Mouse (Mus musculus) forebrain, embryonic 10.5 days (tissue): ENCODE measurements around the gene Pitx1. TPM values are rescaled to one million over a fixed set of nuclear protein-coding genes. Genes with fewer than 3 reads are reported as not detected.

Experiments
- DNase-seq: peaks from one replicate; pipeline ENCODE4 v3.0.0-alpha.2; 2017; ENCODE audit warnings: low spot score; ENCODE audit errors: extremely low spot score
- H3K27ac ChIP-seq: fragments of 300-500 bp; sonication (generic); 2 replicates; pipeline ENCODE4 v1.5.1; 2016; ENCODE audit warnings: mild to moderate bottlenecking
- H3K27me3 ChIP-seq: fragments of 300-500 bp; sonication (generic); 2 replicates; pipeline ENCODE4 v1.6.1; 2016; ENCODE audit warnings: mild to moderate bottlenecking; ENCODE audit not compliant: poor library complexity, severe bottlenecking
- H3K36me3 ChIP-seq: fragments of 300-500 bp; sonication (generic); replicated peaks from 2 replicates; pipeline ENCODE4 v1.6.1; 2016; ENCODE audit warnings: mild to moderate bottlenecking, moderate library complexity
- H3K4me1 ChIP-seq: fragments of 300-500 bp; sonication (generic); 2 replicates; pipeline ENCODE4 v1.6.1; 2016
- H3K4me3 ChIP-seq: fragments of 300-500 bp; sonication (generic); 2 replicates; pipeline ENCODE4 v1.5.1; 2016; ENCODE audit warnings: mild to moderate bottlenecking, moderate library complexity
- H3K9me3 ChIP-seq: fragments of 300-500 bp; sonication (generic); 2 replicates; pipeline ENCODE4 v1.6.1; 2016; ENCODE audit warnings: mild to moderate bottlenecking, moderate library complexity
- WGBS: fragments of 180-500 bp; shearing (Covaris S2); methylation state at CpG from one replicate; pipeline ENCODE4 v1.1.7; 2016; 5-methylcytosine and 5-hydroxymethylcytosine counted together
- polyA plus RNA-seq: library from polyadenylated mRNA; unstranded; fragments of >200 nt; fragmentation: Nextera tagmentation; extraction: Ambion mirVana; gene quantifications from 2 replicates; pipeline ENCODE4 v1.2.1, GENCODE M21; 2016

Gene Pitx1
- polyA plus RNA-seq, 1 experiment from 2014 or later: 3.2 TPM

DNA sequence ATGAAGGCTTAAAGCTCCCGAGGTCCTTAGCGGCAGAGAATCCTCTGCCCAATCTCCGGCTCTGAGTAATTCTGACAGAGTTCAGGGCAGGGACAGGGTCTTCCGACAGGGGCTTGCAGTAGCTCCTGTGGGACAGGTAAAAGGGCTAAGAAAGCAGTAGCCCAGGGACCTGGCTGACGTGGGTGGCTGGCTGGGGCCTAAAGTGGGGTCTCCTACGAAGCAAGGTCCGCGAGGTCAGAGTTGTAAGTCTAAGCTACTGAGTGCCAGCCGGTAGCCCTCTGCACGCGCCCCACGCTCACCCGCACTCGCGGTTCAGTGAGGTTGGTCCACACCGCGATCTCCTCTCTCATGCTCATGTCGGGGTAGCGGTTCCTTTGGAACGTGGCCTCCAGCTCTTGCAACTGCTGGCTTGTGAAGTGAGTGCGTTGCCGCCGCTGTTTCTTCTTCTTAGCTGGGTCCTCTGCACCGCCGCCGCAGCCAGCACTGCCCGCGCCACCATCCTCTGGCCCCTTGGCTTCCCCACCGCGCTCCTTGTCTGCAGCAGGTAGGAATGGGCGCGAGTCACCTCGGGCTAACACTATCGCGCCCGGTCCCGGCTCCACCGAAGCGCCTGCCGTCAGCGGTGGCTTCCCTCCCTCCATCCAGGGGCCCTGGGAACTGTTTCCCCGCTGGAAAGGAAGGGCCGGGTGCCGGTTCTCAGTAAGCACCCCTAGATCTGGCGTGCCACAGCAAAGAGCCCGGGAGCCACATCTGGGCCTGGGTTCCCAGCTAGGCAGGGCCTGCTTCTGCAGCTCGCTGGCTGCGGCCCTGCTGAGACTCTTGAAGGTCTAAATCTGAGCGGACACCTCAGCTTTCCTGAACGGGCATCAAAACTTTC lies 7.6 kb downstream of the Pitx1 start:
- under 1% methylated on average over 50 of the region's 50 CpGs for WGBS
- H3K27me3 ChIP-seq: peaks cover 100% of the 10 kb centered on the region
- H3K4me3 ChIP-seq: peak overlapping the region; percentile 33
- no peaks in the 10 kb centered on the region for H3K9me3 ChIP-seq
- H3K4me1 ChIP-seq: peaks cover 52% of the 10 kb centered on the region
- no peak overlapping the region for H3K27ac ChIP-seq
- DNase-seq: peak; percentile 64
- no peaks in the 10 kb centered on the region for H3K36me3 ChIP-seq

DNA sequence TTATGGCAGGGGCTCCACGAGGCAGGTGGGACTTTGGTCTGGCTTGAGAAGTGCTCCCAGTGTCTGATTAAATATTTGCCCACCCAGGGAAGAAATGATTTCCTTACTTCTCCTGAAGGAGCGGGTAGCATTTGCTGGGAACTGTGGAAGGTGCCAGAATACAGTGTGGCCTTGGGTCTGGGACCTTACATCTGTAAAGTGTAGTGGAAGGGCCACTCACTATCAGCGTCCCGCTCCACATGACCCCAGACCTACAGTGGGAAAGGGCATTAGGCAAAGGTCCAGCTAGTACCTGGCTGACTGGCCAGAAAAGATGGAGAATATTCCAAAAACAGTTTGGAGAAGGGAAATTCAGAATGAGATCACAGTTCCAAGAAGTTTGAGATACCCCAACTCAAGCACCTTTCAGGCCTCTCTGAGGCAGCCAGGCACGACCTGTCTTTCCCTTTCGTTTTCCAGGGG lies 8.3 kb downstream of the Pitx1 start:
- Histone ChIP-seq H3K36me3 (no peaks in the 10 kb centered on the region), H3K27ac (no peak overlapping the region), H3K4me3 (peak overlapping the region; percentile 33; the same call in 1 of the 2 replicates), H3K4me1 (peaks cover 52% of the 10 kb centered on the region), H3K27me3 (peaks cover 100% of the 10 kb centered on the region), H3K9me3 (no peaks in the 10 kb centered on the region)
- DNase-seq: peak; percentile 55
- 0% methylated on average over 6 of the region's 6 CpGs for WGBS

DNA sequence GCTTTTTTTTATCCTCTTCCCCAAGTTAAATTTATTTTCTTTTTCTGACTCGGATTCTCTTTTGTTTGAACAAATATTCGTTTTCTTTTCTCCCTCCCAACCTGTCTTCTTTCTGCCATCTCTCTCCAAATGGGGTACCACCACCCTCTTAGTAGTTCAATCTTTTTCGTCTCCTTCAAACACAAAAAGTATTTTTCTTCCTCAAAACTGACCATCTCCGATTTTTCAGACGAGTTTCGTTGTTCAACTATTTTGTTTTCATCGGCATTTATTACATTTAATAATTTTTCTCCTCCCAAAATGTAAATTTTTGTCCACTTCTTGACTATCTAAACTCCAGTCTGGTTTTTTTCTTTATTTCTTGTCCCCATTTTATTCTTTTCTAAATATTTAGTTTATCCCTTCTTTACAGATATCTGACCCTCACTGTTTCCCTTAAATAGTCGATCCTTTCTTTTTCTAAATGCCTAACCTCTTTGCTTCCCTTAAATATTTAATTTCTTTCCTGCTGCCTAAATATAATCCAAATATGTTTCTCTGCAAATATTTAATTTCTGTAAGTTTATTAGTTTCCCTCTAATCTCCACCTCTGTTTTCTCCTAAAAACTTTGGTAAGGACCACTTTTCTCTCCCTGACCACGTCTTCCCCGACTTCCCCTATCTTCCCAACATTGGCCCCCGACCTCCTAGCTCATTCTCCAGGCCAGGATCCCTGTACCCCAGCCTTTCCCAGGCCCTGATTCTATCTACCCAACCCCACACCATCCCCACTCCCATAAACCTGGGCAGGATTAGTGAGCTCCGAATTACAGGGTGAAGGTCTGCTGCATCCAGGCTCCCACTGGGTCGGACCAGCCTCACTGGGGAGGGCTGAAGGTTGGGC lies 9.0 kb downstream of the Pitx1 start:
- Histone ChIP-seq H3K9me3 (no peaks in the 10 kb centered on the region), H3K27ac (no peak overlapping the region), H3K27me3 (peaks cover 100% of the 10 kb centered on the region), H3K4me1 (peaks cover 47% of the 10 kb centered on the region), H3K36me3 (no peaks in the 10 kb centered on the region), H3K4me3 (no peak overlapping the region)
- no peak for DNase-seq
- 4% methylated on average over 13 of the region's 13 CpGs for WGBS

DNA sequence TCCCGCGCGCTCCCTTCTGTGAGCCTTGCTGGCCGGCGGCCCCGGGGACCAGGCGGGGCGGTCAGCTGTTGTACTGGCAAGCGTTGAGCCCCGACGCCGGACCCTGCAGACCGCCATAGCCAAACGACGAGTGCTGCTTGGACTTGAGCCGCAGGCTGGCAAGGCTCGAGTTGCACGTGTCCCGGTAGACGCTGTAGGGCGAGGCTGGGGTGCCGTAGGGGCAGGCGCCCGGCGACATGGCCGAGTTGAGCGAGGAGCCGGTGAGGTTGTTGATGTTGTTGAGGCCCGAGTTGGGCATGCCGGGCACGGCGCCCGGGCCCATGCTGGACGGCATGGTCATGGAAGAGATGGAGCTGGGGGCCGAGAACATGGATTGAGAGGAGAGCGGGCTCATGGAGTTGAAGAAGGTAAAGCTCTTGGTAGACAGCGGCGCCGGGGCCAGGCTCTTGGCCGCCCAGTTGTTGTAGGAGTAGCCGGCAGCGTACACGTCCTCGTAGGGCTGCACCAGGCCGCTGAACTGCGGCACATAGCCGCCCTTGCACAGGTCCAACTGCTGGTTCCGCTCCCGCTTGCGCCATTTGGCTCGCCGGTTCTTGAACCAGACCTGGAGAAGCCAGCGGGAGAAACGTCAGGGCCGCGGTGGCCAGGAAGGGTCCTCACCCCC lies 9.9 kb downstream of the Pitx1 start:
- WGBS: under 1% methylated on average over 56 of the region's 56 CpGs
- H3K4me1 ChIP-seq: peaks cover 38% of the 10 kb centered on the region
- H3K27ac ChIP-seq: no peak overlapping the region

DNA sequence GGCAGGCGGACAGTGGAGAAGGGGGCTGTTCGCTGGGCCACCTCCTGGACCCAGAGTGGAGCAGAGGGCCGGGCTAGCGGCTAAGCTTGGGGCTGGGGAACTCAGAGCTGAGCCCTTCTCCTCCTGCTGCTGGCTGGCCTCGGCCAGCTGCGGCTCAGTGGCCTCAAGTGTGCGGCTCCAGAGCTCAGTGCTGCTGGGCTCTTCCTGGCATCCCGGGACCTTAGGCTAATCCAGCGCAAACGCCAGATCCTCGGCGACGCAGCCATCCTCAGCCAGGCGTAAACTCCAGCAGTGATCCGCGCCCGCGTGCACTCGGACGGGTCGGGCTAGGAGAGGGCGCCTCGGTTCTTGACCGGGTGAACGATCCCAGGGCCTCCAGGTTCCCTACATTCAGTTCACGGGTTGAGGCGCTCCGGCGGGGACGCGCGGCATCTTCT lies 10.7 kb downstream of the Pitx1 start:
- Histone ChIP-seq H3K27ac (no peak overlapping the region), H3K9me3 (no peaks in the 10 kb centered on the region), H3K36me3 (no peaks in the 10 kb centered on the region), H3K4me1 (peaks cover 29% of the 10 kb centered on the region), H3K27me3 (peaks cover 100% of the 10 kb centered on the region), H3K4me3 (peak overlapping the region; percentile 23)
- WGBS: 2% methylated on average over 32 of the region's 32 CpGs
- DNase-seq: peak; percentile 57

More for the DNA sequence above, 9.9 kb downstream of the Pitx1 start:
- H3K36me3 ChIP-seq: no peaks in the 10 kb centered on the region
- no peaks in the 10 kb centered on the region for H3K9me3 ChIP-seq
- peaks cover 100% of the 10 kb centered on the region for H3K27me3 ChIP-seq
- peak; percentile 58 for DNase-seq
- H3K4me3 ChIP-seq: no peak overlapping the region; the same call in 1 of the 2 replicates

DNA sequence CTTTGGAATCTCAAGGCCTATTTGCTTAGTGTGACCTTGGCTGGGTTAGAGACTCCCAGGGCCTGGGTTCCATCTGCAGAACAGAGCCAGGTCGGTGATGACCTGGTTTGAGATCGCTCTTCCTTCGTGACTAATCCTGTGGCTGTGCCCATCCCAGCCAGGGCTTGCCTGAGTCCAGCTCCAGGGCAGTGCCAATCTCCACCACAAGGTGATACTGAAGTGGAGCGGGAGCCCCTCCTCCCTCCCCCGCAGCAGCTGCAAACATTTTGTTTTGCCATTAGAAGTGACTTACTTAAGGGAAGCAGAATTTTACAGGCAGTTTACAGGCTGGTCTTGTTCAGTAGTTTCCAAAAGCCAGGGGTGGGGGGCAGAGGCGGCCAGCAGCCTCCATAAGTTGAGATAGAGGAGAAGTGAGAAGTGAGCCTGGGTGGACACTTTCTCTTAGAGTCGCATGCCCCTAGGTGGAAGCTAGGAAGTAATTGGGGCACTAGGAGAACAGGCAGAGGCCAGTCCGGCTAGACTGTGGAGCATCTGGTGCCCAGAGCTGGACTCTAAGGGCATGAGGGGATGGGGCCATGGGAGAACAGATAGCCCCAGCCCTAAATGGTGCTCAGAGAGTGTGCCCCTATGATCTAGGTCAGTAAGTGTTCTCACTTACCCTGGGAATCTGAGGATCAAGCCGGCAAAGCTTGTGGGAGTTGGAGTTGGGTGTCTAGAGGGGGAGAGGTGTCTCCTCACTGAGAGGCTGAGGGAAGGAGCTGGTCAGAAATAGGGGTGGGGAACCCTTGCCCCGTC lies 11.6 kb downstream of the Pitx1 start:
- H3K4me3 ChIP-seq: no peak overlapping the region

DNA sequence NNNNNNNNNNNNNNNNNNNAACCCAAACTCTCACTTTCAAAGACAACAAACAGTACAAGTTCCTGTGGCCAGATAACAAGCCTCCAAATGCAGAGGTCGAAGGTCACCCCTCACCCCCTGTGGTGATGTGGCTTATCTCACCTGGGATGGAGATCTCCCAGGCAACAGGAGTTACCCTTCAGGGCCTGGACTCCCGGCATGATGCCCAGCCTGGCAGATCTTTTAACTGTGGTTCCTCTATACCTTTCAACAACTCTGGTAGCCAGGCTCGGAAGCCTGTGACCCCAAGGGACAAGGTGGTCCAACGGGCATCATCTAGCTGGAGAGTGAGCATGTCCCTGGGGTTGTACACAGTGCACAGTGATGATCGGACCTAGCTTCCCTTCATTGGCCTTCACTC lies 13.5 kb downstream of the Pitx1 start:
- WGBS: 57% methylated on average over 5 of the region's 5 CpGs
- peaks cover 89% of the 10 kb centered on the region for H3K27me3 ChIP-seq

More for the DNA sequence above, 11.6 kb downstream of the Pitx1 start:
- Histone ChIP-seq H3K4me1 (peaks cover 24% of the 10 kb centered on the region), H3K9me3 (no peaks in the 10 kb centered on the region), H3K27ac (no peak overlapping the region), H3K27me3 (peaks cover 96% of the 10 kb centered on the region), H3K36me3 (no peaks in the 10 kb centered on the region)
- 9% methylated on average over 10 of the region's 10 CpGs for WGBS
- DNase-seq: no peak

DNA sequence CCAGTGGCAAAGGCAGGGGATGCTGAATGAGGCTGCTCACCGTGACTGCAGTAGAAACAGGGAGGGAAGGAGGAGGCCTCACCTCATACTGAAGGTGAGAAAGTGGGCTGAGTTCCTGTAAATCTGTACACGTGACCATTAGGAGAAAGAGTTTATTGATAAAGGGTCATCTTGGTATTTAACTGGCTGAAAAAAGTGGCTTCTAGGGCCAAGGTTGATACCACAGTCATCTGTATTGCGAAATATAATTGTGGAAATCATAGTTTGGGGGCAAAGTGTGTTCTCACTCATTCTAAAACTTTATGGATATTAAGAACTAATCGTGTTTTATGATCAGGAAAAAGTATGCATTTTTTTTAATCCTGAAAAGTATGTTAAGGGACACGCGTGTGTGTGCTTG lies 21.2 kb downstream of the Pitx1 start:
- Histone ChIP-seq H3K4me1 (peaks cover 5% of the 10 kb centered on the region), H3K27ac (no peak overlapping the region), H3K27me3 (peaks cover 25% of the 10 kb centered on the region), H3K4me3 (no peak overlapping the region), H3K9me3 (no peaks in the 10 kb centered on the region), H3K36me3 (no peaks in the 10 kb centered on the region)
- no peak for DNase-seq
- 84% methylated on average over 6 of the region's 6 CpGs for WGBS

More for the DNA sequence above, 13.5 kb downstream of the Pitx1 start:
- no peak for DNase-seq
- Histone ChIP-seq H3K27ac (no peak overlapping the region), H3K4me1 (peaks cover 13% of the 10 kb centered on the region), H3K36me3 (no peaks in the 10 kb centered on the region), H3K9me3 (no peaks in the 10 kb centered on the region), H3K4me3 (no peak overlapping the region)

DNA sequence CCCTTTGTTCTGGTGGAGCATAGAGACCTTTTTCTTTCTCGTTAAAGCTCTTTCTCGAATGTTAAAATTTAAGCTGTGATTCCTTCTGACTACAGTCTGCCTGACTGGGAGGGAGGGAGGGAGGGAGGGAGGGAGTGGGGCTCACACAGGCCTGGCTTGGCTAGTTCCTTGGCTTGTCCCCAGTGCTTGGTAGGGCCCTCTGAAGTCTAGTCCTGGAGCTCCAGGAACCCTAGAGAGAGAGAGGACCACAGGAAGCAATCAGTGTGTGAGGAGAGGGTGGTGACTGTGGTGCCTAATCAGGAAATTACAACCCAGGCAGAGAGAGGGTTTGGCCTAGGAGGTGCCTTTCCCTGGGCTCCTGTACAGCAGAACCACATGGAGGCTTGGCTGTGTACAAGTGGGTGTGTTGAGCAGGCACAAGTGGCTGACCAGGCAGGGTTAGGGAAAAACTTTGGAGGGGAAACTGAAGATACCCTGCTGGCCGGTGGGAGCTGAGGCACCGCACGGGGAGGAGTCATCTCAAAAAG lies 22.4 kb downstream of the Pitx1 start:
- Histone ChIP-seq H3K4me1 (peaks cover 5% of the 10 kb centered on the region; the same call in 1 of the 2 replicates), H3K27ac (no peak overlapping the region), H3K36me3 (no peaks in the 10 kb centered on the region), H3K27me3 (peaks cover 21% of the 10 kb centered on the region), H3K4me3 (no peak overlapping the region), H3K9me3 (no peaks in the 10 kb centered on the region)
- 59% methylated on average over 5 of the region's 5 CpGs for WGBS
- DNase-seq: no peak

DNA sequence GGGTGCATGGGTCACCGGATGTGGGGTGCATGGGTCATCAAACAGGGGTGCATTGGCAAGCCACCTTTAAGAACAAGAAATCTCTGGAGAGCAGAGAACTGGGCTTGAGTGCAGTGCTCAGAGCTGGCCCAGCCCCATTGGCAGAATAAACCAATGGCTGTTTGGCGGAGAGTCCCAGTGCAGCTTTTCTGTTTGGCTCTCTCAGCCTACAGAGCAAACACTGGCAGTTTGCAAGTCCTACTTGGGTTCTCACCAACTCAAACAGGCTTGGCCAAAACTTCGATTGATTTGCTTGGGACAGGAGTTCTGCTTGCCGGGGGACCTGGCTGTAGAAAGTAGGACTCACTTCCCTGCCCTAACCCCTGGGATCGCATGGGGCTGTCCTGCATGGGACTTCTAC lies 25.0 kb downstream of the Pitx1 start:
- H3K4me1 ChIP-seq: peaks cover 5% of the 10 kb centered on the region; the same call in 1 of the 2 replicates
- no peaks in the 10 kb centered on the region for H3K9me3 ChIP-seq
- H3K36me3 ChIP-seq: no peaks in the 10 kb centered on the region
- no peak overlapping the region for H3K4me3 ChIP-seq
- 77% methylated on average over 5 of the region's 5 CpGs for WGBS
- DNase-seq: no peak
- H3K27ac ChIP-seq: no peak overlapping the region
- peaks cover 5% of the 10 kb centered on the region; the same call in 1 of the 2 replicates for H3K27me3 ChIP-seq

DNA sequence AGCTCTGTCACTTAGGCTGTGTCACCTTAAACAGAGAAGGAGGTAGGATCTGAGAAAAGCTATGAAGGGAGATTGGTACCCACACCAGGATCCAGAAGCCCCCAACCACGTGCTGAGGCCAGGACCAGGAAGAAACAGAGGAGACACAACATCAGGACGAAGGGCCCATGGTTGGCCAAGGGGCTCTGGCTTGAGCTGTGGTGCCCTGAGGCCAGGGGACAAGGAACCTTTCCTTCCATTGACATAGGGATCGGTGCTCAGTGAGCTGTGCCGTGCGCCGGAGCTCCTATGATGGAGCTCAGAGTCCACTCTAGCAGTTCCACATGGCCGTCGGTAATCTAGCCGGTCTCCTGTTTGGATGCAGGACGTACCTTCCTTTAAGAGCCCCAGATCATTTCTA lies 26.3 kb downstream of the Pitx1 start:
- Histone ChIP-seq H3K27ac (no peak overlapping the region), H3K36me3 (no peaks in the 10 kb centered on the region), H3K27me3 (peaks cover 5% of the 10 kb centered on the region; the same call in 1 of the 2 replicates), H3K4me3 (no peak overlapping the region), H3K9me3 (no peaks in the 10 kb centered on the region), H3K4me1 (peaks cover 5% of the 10 kb centered on the region; the same call in 1 of the 2 replicates)
- DNase-seq: no peak
- 94% methylated on average over 10 of the region's 10 CpGs for WGBS
